Mouse (Mus musculus): Measurements from ENCODE around the gene Col9a1.

Col9a1 gene

GRCm38 (mm10) chr1:24222231-24222630 is 44.8 kb downstream of the Col9a1 start:
- DNase-seq (ENCODE audit: low spot score) = no peak

DNA sequence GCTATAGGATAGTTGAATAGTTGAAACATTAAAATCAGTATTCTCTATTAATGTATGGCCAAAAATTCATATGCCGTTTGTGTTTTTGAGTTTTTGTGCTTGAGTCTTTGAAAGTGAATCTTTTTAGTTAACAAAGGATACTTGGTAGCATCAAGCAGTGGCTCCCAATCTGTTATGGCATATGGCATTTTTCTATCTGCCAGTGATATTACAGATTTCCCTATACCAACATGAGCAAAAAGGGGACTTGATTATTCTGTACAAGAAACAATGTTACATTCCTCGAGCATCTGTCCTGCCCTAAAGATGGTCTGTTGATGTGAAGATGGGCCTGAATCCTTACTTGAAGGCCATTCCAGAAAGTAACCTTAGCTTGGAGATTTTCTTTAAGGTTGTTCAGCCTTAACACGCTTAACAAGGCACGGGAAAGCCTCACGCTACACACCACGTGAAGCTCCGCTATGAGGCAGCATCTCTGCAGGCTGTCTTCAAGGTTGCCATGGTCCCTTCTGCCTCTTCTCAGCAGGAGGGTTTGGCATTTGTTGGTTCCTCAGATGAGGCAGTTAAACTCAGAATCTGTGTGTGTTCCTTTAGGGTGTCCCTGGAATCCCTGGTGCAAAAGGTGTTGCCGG is 45.7 kb downstream of the Col9a1 start:
- DNase-seq (ENCODE audit: low spot score) = no peak

GRCm38 (mm10) chr1:24225825-24226526 is 48.6 kb downstream of the Col9a1 start:
- DNase-seq (ENCODE audit: low spot score) = no peak

- DNase-seq (ENCODE audit: low spot score) = no peak
Measured at GRCm38 (mm10) chr1:24226941-24227711, 49.7 kb downstream of the Col9a1 start.

- no peak for DNase-seq (ENCODE audit: low spot score)
Measured at GRCm38 (mm10) chr1:24229552-24229951, 52.1 kb downstream of the Col9a1 start.

DNA sequence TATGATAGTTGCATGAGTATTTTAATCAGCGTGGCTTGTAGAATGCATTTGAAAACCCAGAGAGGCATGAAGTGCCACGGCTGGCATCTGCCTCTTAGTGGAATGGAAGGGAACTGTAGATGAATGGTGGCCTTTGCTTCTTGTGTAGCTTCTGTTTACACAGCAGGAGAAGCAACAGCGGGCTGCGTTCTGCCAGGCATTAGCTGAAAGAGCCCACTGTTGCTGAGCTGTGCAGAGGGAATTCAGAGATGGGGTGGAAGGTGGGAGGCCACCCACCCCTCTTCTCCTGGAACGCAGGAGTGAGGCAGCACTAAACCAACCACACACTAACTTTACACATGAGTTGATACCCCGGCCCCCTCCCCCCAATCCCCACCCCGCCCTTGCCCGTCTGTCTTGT is 53.0 kb downstream of the Col9a1 start:
- DNase-seq (ENCODE audit: low spot score) = peak; percentile 69

DNA sequence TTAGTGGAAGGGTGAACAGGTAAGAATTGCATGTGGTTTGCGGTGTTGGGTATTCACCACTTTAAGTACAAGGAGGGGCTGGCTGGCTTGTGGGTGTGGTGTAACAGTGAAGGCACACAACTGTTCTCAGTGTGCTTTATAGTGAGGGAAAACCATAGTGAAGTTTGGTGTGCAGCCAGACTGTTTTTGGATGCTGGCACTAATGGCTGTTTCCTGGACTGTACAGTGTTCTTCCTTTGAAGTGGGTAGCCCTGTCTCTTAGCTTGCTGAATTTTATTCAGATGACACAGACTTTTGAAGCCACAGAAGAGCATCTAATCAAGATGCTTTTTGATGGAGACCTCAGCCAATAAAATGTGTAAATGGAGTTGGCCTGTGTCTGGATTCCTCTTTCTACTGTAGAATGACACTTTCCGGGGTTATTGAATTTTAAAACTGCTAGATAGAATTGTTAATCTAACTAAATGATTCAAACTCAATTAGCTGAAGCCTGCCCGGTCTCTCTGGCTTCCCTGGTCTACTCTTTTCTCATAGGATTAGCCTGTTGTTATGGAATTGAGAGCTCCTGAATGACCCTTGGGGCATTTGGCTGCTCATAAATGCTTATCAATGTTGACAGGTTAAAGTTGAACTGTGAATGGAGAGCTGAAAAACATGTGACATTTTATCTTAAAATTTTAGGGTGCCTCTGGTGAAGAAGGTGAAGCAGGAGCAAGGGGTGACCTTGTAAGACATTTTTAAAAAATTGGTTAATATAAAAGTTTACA is 54.3 kb downstream of the Col9a1 start:
- DNase-seq (ENCODE audit: low spot score) = peak; percentile 54

DNA sequence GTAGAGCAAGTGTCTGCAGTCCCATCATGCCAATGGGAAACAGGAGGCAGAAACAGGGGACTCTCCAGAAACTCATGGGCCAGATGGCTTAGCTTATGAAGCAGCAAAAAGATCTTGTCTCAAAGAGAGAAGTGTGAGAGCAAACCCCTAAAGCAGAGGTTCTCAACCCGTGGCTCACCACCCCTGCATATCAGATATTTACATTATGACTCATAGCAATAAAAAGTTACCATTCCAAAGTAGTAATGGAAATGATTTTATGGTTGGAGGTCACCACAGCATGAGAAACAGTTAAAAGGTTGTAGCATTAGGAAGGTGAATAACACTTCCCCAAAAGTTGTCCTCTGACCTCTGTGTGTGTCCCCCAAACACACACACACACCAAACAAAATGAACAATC is 58.9 kb downstream of the Col9a1 start:
- DNase-seq (ENCODE audit: low spot score) = no peak

GRCm38 (mm10) chr1:24240039-24240691 is 62.8 kb downstream of the Col9a1 start:
- DNase-seq (ENCODE audit: low spot score) = peak; percentile 95

DNA sequence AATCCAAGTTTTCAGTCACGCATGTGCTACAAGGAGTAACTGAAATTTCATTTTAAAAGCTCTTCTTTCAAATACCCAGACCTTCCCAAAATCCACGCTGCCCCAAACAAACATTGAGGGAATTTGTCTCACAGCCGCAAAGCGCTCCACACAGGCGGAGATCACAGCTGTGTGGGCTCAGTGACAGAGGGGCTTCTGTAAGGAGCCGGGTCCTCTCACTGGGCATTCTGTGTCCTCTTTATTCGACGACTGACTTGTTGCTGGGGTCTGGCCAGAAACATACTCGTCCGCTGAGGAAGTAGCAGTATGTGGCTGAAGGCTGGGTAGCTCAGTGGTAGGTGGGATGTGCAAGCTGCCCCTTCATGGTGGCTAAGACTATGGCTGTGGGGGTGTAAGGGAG is 67.5 kb downstream of the Col9a1 start:
- DNase-seq (ENCODE audit: low spot score) = no peak

DNA sequence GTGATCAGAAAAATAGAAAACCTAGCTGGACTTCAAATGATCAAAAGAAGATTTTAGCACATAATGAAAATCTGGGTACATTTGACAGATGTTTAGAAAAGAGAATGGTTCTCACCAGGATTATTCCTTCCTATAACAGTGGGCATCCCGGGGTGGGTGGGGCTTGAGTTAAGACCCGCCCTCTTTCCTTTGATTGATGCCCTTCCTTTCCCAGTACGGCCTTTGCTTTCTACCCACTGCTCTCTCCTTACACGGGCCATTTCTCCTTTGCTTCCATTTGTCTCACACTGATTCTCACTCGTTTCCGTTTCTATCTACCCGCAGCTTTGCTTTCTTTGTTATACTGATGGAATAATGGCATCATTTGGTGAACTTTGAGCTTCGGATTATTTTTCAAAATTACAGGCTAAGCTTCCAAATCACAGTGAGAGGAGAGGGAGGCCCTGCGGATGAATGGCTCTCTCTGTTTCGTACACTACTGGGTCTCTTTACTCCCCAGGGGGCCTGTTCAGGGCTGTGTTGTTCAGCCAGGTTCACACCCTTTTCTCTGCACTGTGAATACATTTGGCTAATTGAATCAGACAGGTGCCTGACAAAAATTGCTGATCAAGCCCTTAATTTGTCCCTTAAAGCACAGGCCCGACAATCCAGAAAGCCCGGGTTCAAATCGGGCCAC is 68.4 kb downstream of the Col9a1 start:
- DNase-seq (ENCODE audit: low spot score) = peak; percentile 80

DNA sequence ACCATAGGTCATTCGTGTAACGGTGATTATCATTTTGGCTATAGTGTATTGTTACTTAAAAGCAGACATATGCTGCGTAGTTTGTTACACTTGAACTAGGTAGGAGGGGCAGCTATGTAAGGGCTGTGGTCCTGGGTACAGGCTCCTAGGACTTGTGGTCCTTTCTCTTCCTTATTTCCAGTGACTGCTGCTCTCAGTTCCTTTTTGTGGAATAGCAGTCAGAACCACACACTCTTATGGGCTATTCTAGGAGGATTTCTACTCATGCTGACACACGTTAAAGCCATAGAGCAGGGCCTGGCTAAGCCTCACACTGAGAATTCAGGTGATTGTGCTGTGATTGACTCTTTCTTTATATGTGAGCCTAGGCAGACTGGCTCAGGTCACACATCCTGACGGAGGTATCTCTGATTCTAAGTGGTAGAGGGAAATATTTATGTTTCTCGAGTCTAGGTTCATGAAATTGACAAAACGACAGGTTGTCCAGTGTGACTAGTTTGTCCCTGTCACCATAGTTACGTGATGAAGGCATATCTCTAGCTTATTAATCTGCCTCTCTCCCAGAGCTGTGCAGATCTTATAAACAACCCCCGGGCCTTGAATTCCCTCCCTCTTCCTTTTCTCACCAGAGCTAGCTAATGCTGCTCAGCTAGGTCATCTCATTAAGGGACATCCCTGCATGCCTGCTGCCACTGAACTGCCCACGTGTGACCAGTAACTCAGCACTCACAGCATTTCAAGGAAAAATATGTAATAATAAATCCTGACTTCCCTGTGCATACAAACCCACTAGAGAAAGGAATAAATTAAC is 71.1 kb downstream of the Col9a1 start:
- no peak for DNase-seq (ENCODE audit: low spot score)

DNA sequence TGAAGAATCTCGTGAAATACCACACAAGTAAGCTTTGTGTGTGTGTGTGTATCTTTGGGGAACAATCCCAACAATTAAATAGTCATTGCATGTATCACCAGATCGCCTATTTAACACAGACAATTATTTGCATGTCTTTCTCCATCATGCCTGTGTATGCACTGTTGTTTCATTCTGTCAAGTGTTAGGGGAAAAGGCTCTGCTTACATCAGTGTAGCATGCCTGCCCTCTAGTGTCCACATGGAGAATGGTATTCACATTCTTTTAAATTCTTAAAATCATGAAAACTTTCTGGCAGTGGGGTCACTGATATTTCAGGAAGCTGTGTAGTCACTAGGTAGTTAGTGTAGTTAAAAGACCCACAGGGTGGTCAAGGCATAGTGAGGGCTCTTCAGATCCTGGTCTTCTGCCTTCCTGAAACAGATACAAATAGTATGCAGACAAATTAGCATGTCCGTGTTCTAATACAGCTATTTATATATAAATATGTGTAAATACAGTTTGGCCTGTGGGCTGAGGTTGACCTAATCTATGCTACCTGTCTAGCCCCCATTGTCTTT is 71.8 kb downstream of the Col9a1 start:
- peak; percentile 80 for DNase-seq (ENCODE audit: low spot score)

DNA sequence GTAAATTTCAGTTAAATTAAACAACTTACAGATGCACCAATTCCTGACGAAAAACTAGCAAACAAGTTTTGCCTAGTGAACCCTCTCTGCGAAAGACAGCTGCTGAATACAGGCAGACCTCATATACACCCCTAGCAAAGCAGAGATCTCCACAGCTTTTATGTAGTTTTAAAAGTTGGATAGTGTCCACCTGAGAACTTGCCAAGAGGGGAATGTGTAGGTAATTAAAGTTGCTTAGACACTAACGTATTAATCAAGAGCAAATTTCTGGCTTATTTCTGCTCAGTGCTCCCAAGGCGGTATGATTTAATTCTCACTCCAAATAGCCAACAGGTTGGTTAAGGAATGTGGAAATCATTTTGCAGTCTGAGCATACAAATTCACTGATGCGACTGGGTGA is 80.6 kb downstream of the Col9a1 start:
- DNase-seq (ENCODE audit: low spot score) = no peak

DNA sequence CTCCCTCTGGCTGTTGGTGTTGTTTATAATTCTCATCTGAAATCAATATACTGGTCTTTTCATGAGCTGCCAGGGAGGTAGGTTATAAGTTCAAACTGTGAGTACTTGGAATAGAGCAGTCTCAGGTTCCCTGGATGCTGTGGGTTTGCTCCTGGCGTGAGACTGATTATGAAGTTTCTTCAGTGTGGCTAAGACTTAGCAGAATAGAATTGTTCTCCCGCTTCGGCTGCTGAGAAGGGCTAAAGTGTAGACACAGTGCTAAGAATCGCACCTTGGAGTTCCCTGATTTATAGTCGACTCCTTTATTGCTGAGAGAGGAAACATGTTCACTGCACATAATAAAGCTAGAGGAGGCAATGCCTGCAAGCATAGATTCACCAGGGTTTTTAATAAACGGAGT is 82.0 kb downstream of the Col9a1 start:
- DNase-seq (ENCODE audit: low spot score) = no peak

DNA sequence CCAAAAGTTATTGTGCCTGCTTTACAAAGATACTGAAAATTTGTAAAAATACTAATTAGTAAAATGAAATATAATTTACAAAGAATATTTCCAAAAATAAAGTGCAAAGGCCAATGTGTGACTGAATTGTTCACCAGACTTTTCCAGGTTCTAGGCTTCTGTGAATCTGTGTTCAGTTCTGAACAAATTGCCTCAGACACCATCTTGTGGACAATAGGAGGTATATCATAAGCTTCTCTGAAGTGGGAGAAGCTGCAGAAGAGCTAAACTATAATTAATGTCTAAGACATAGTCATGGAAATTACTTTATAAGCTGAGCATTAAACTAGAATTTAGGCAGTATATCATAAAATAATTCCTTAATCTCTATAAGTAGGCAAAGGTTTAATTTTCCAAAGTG is 83.8 kb downstream of the Col9a1 start:
- no peak for DNase-seq (ENCODE audit: low spot score)

- no peak for DNase-seq (ENCODE audit: low spot score)
Measured at GRCm38 (mm10) chr1:24267022-24267421, 89.6 kb downstream of the Col9a1 start.

GRCm38 (mm10) chr1:24286360-24286759 is 109.0 kb downstream of the Col9a1 start:
- no peak for DNase-seq (ENCODE audit: low spot score)

DNA sequence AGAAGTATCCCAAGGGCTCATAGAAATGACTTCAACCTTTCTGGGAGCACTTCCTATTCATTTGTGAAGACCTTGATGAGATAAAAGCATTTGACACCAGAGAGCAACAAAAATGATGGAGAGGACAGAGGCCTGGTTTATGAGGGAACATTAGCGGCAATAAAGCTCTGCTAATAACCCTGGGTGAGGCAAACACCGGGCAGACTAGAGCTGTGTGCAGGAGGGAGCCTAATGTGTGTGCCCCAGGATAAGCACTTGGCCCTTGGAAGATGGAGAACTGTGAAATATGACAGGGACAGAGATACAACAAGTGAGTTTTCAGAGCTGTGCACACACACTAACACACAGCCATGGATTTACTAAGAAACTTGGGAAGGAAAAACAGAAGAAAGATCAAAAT is 115.1 kb downstream of the Col9a1 start:
- no peak for DNase-seq (ENCODE audit: low spot score)

All from retina, embryonic 14.5 days (tissue).